Mouse (Mus musculus) MN1 (cell line): ENCODE measurements around the gene Jakmip3.

Source experiments
- DNase-seq: peaks from one replicate; pipeline ENCODE4 v3.0.0-alpha.2; 2016; ENCODE audit warnings: low spot score

The Jakmip3 gene

DNA sequence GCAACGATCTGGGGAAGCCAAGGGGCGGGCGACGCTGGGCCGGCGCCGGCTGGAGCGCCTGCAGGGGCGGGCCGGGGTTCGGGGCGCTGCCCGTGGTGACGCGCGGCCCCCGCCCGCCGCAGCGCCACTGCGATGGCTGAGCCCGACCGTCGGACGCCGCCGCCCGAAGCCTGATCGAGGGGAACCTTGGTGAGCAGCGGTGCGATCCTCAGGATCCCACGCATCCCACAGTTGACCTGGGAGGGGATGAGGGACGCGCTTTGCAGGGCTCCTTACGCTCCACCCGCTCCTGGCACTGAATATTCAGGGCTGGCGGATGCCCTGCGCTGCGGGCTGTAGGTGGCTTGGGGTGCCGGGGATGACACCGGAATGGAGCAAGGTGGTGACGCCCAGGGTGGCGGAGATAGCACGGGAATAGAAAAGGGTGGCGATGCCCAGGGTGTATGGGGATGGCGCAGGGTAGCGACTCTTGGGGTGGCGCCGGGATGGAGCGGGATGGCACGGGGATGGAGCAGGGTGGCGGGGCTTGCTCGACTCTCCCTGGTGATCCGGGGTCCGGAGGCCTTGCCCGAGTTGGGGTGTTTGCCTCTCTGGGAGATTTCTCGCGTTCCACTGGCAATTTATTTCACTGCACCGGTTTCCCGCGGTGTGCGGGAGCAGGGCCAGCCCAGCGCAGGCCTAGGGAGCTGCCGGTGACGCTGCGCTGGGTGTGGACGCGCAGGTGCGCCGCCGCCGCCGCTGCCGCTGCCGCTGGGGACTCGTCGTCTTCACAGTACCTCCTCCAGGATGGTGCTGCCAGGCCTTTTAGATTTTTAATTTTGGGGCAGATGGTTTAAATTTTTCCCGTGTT is at the start of gene Jakmip3:
Jakmip3 (plus strand) TSS at position 119 of the 850 bp plus-strand sequence.
- DNase-seq, result no peak

DNA sequence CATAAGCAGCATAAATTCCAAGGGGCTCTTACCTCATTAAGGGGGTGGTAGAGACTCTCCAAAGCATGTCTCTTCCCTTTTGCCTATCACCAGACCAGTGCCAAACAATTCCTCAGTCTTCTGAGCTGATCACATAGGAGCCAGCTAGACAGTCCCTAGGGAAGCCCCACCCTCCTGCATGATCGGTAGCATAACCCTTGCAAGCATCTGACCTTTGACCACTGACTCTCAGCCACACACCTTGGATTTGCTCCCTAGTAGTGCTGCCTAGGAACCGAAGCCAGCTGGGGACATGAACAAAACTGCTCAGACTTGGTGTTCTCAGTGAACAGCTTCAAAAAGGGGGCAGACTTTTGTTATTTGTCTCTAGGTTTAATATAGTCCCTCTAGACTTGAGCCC is 42.4 kb upstream of the Jakmip3 start:
- no peak for DNase-seq

DNA sequence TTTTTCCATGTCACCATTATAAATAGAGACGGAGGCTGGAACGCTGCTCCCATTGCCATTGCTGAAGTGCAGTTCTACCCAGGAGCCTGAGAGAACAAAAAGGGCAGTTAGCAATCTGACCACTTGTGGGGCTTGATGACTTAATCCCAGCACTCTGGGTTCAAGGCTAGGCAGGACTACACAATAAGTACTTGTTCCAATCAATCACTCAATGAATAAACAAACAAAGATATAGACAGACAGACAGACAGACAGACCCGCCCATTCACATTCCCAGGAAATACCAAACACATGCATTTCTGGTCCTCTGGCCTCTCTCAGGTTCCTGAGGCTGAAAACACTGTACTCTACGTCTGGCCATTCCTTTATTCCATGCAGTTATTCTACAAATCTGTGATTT is 41.8 kb upstream of the Jakmip3 start:
- DNase-seq, result no peak

DNA sequence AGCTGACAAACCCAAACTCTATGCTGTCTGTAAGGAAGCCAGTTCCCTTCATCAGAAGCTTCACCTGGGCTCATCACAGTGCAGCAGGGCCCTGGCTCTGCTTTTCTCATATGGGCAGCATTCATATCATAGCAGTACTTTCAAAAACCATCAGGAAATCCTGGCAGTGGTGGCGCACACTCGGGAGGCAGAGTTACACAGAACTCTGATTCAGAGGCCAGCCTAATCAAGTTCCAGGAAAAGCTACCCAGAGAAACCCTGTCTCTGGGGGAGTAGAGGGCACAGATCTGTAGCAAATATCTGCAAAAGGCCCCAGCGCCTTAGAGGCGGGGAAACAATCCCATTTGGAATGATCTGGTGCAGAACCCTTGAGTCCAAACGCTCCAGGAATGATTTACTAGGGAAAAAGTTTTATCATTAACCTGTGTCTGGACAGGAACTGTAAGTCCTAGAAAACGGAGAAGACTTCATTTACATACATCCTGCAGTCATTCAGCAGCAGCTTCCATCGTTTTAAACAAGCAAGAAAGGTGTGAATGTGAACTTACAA is 36.6 kb upstream of the Jakmip3 start:
- no peak for DNase-seq

DNA sequence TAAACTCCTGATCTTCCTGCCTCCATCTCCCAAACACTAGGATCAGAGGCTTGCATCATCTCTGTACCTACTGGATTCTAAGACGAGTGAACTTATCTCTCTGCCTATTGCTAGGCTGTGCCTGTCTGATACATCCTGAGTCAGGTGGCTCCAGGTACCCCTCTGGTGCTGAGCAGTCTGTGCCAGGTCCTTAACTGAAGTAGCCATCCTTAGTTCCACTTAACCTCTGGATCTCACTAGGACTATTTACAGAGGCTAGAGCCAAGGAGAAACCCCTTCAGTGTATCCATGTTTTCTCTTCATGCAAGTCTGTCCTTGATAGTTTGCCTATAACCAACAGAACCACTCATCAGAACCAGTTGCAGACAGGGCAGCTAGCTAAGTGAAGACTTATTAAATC is 34.1 kb upstream of the Jakmip3 start:
- no peak for DNase-seq

DNA sequence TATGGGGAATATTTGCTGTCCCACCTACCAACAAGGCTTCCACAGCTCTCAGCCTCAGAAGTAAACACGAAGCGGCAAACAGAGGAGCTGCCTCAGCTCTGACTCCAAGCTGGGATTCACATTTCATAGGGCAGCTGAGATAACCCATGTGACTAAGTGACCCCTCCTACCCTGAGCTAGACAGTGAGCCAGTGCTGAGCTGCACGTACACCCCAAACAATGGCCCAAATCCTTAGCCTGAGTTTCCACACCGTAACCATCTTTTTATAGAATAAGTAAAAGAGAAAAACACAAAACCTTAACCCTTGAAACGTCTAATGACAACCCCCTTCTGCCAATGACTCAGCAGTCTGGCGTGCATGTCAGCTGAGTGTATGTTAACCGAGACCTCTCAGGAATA is 33.5 kb upstream of the Jakmip3 start:
- DNase-seq, result peak; percentile 45

DNA sequence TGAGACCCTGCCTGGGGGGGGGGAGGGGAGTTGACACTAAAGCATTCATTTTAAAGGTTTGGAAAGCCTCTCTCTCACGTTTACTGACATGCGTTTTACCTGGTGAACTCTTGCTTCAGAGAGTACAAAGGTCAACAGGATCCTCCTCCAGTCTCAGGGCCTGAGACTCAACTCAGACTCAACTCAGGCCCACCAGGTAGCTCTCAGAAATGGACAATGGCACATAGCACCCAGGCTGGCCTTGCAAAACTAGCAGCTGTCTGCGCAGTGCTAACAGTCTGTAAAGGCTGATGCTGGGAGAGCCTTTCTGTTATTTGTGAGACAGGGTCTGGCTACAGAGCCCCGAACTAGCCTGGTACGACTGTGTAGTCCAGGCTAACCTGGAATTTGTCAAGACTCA is 32.6 kb upstream of the Jakmip3 start:
- no peak for DNase-seq

DNA sequence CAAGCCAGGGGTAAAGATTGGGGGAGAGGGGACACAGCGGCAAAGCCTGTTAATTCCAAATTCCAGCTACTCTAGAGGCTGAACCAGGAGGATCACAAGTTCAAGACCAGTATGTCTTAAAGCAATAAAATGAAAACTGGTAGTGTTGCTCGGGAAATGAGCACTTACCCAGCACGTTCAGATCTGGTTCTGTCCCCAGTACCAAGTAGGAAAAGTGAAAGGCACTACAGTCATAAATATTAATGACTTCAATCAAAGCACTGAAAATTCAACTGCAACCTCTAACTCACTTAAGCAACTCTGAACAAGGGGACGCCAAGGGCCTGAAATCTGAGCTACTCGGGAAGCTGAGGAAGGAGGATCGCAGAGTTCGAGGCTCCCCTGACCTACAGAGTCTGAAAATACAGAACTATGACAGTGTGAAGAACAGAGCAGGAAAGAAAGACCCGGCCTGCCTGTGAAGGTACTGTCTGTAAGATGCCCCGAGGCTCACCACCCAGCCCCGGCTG is 31.7 kb upstream of the Jakmip3 start:
- peak; percentile 31 for DNase-seq

DNA sequence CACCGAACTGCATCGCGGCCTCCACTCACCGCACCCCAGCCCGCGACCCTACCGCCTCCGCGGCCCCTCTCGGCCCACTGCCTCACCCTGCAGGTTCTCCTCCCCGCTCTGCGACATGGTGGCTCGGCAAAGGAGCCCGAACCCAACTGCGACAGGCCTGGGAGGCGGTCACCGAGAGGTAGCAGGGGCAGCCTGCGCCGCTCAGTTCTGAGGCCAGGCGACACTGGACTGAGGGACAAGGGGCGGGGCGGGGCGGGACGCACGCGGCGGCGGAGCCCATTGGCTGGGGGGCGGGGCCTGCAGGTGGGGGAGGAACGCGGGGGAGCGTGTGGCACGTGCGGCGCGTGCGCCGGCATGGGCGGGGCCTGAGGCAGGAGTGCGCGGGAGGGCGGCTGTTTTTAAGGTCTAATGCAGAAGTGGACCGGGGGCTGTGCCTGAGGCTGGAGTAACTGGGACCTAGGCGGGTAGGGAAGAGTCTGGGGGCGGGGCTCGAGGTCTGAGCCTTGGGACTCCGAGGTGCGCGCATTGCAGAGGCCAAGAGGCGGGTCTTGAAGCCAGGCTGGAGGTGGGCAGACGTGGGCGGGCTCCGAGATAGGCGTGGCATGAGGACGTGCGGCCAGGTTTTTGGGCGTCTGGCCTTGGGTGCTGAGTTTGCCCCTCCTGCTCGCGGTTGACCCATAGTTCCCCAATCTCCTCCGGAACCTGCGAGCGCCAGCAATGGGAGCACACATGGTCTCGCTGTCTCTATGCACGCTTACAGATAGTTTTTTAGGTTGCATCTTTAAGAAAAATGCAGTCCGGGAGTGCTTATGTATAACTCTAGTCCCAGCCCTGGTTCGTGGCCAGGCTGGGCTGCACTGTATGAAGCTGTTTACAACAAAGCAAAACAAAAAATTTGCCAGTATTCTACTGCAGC is 31.0 kb upstream of the Jakmip3 start, which contains the start of gene Bnip3:
Bnip3 (minus strand) TSS at position 243 of the 916 bp plus-strand sequence.
- DNase-seq, result peak; percentile 97

DNA sequence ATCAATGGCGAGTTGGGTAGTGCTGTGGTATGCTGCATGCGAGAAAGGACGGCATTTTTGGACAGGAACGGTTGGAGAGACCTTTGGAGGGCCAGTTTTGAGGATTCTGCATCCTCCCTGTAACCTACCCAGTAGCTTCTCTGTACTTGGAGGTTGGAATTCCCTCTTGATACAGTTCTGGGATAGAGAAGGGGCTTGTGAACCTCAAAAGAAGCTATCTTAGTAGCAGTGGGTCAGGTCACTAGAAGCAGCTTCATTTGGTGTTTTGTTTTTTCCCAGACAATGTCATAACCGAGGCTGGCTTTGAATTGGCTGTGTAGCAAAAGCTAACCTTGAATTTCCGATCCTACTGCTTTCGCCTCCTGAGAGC is 30.4 kb upstream of the Jakmip3 start:
- no peak for DNase-seq

DNA sequence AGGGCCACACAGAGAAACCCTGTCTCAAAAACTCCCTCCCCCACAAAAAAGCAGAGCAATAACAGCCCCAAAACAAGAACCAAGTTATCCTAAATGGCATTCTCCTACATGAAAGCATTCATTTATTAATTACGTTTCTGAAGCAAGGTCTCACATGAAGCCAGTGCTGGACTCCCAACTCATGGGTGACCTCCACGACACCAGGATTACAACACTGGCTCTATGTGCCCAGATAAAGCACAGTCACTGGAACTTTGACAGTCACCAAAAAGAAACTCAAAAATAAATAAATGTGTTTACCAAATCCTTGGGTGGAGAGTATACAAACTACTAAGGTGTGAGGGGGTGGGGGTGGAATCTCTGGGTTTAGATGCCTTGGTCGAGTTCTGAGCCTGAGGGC is 26.9 kb upstream of the Jakmip3 start:
- DNase-seq, result no peak

DNA sequence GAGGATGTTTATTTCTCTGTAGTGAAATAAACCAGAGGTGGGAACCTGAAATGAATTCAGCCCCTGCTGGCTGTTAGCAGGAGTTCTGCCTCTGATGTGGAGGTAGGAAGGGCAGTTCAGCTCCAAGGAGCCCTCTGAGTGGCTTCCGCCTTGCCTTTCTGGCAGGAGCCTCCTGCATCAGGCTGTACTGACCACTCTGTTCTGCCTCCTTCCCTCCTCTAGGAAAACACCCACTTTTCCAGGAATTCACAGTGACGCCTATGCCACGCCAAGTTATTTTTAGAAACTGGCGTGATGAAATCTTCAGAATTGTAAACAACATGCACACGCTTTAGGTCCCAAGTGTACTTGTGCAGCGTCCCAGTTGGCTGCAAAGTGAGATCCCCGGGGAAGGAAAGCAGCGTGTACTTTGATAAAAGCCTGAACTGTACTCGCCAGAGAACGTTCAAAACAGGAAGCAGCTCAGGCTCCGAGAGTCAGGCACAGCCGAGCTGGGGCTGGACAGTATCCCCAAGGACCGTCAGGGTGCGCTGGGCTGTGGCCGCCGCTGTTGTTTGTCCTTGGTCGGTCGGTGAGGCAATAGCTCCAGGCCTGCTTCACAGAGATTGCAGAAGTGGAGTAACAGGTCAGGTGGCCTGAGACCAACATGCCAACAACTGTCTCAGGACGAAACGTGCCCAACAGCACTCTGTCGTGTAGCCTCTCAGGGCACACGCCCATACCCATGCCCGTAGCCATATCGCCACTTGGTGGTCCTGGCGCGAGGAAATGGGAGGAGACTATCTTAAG is 21.2 kb upstream of the Jakmip3 start:
- DNase-seq, result peak; percentile 80

DNA sequence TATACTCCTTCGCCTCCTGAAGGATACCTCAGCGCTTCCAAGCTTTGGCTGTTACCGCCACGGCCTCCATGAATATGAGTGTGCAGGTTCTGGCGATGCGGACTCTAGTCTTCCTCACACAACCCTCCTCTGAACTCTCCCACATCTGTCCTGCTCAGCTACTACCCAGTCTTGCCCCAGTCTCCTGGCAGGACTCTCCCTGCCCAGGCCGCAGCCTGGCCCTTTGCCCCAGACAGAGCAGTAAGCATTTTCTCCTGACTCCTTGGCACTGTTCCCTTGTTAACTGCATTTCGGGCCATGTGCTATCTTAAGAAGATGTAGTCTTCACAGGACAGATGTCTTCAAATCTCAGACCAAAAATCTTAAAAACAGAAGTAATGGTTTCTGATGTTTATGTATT is 18.9 kb upstream of the Jakmip3 start:
- DNase-seq, result peak; percentile 51

DNA sequence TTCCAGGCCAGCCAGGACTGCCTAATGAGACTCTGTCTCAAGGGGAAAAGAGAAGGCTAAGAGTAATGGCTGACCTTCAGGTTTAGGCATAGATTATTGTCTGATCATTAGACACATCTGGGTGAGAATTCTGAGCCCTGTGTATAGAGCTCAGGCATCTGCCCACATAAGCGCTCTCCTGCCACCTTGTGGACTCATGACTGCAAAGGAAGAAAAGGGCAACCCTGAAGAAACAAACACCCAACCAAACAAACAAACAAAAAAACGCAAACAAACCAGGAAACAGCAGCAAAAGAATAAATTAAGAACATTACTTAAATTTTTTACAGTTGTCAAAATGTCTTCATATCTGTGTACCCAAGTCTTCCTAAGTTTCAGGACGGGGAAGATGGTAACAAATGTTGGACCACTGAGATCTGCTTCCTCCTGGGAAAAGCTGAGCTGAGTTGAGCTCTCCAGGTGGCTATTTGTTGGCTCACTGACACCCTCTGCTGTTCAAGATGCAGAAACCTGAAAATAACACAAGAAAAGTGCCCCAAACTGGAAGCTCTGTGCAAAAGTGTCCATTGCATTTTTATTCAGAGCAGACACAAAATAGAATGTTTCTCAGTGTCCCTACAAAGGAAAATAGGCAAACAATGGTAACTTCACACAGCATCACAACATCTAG is 16.6 kb upstream of the Jakmip3 start:
- DNase-seq, result peak; percentile 53

DNA sequence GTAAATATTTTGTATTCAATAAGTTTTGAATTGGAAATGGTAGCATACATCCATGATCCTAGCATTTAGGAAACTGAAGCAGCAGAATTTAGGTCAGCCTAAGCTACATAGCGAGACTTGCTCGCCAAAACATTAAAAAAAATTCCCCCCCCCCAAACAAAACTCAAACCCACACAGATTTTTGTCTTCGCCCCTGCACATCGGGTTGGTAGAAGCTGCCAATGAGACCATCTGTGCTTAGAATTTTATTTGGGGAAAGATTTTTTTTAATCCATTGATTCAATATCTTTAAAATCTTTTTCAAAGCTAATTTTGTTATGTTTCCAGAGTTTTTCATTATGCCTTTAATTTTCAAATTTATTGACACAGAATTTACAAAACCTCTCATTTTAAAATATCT is 12.1 kb upstream of the Jakmip3 start:
- no peak for DNase-seq

DNA sequence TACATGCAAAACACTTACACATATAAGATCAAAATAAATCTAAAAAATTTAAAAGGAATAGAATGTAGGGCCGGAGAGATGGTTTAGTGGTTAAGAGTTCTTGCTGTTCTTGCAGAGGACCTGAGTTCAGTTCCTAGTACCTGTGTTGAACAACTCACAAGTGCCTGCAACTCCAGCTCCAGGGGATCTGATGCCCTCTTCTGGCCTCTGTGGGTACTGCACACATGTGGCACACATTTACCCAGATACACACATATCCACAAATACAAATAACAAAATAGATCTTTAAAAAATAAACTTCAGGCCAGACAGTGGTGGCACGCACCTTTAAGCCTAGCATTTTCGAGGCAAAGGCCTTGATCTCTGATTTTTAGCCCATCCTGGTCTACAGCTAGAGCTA is 6.0 kb upstream of the Jakmip3 start:
- DNase-seq, result no peak

DNA sequence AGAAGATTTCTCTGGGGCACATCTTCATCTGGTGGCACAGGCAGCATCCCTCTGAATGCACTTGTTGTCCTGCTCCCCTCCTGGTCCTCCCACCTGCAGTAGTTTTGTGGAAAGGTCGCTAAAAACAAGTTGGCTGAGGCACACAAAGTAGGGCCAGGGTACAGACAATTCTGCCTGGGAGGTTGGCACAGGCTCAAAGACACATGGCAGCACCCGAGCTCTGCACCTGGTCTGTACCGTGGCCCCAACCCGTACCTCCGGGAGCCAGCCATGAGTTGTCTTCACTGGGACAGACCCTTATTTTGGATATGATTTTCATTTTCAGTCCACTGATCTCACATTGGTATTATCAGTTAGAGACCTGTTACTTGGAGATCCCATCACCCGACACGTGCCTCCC is 1.5 kb upstream of the Jakmip3 start:
- DNase-seq, result no peak

DNA sequence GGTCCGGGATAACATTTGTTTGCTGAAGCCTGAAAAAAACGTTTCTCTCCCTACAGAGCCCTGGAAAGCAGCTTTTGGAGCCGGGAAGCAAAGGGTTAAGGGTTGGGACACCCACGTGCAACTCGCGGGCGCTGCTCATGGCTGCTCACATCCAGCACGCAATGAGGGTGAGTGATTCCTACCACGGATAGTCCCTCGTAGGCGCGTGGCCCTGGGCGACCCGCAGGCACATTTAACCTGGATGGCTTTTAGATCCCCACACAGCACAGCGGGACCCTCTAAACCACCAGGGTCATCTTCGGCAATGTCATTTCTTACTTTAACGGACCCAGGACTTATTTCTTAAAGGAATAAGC is 296 bp upstream of the Jakmip3 start:
- no peak for DNase-seq

DNA sequence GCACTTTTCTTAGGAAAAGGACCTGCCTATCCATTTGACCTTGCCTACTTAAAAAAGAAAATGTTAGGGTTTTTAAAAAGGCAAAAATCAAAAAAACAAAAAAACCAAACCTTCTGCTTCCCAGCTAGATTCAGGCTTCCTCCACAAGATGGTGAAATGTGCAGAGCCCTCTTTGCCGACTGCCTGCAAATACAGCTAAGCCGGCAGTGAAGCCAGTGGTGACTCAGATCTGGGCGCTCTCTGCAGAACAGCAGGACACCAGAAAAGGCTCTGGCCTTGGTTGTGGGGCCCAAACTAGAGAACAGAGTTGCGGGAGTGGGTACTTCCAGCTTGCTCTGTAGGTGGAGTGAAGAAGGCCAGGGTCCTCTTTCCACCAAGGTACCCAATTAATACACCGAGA is 1.0 kb downstream of the Jakmip3 start:
- no peak for DNase-seq

DNA sequence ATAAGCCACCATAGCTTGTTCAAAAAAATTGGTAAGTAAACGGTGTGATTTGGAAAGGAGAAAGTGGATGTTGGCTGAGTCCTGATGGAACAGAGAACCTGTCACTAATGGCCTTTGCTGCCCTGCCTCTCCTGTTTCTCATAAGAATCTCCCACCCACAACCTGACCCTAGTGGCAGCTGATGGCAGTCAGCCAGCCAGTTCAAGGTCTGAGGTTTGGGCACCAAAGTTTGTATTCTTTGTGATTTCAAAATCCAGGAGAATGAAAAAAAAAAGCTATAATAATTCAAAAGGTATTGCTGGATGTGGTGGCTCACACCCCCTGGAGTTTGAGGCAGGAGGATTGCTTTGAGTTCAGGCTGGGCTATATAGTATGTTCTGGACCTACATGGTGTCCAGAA is 1.8 kb downstream of the Jakmip3 start:
- DNase-seq, result no peak

DNA sequence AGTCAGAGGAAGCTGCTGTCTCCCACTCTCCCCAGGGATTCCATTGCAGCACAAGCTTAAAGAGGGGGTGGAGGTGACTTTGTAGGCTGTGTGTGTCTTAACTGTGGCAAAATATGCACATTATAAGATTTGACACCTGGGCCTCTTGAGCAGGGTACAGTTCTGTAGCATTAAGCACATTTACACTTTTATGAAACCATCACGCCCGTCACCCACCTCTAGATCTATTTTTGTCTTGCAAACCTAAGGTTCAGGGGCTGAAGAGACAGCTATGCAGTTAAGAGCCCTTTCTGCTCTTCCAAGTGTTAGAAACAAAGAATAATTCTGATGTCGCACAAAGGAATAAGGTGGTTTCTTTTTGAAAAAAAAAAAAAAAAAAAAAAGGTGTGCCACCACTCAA is 5.1 kb downstream of the Jakmip3 start:
- no peak for DNase-seq
